Mouse (Mus musculus) forebrain, embryonic 11.5 days (tissue): ENCODE results near the gene Sh2d6. TPM values are rescaled to one million over a fixed set of nuclear protein-coding genes. Genes with fewer than 3 reads are reported as not detected.

ENCODE experiments used
- ATAC-seq: fragments of 200-750 bp; cut with Nextera tagmentation; replicated peaks from 2 replicates; pipeline ENCODE4 v1.8.0; 2017; ENCODE audit warnings: moderate TSS enrichment; ENCODE audit not compliant: low FRiP score
- DNase-seq: peaks from one replicate; pipeline ENCODE4 v3.0.0-alpha.2; 2017; ENCODE audit warnings: low spot score
- H3K27ac ChIP-seq: fragments of 300-500 bp; sonication (generic); 2 replicates; pipeline ENCODE4 v1.5.1; 2014; ENCODE audit warnings: low read depth, low read length
- H3K27me3 ChIP-seq: fragments of 300-500 bp; sonication (generic); 2 replicates; pipeline ENCODE4 v1.6.1; 2014; ENCODE audit warnings: mild to moderate bottlenecking, low read length, mixed read lengths; ENCODE audit not compliant: control insufficient read depth, insufficient read depth
- H3K36me3 ChIP-seq: fragments of 300-500 bp; sonication (generic); 2 replicates; pipeline ENCODE4 v1.6.1; 2014; ENCODE audit warnings: mild to moderate bottlenecking, low read length, moderate library complexity, mixed read lengths; ENCODE audit not compliant: control insufficient read depth, insufficient read depth
- H3K4me1 ChIP-seq: fragments of 300-500 bp; sonication (generic); replicated peaks from 2 replicates; pipeline ENCODE4 v1.6.1; 2014; ENCODE audit warnings: low read length, mixed read lengths; ENCODE audit not compliant: control insufficient read depth, insufficient read depth
- H3K4me2 ChIP-seq: fragments of 300-500 bp; sonication (generic); 2 replicates; pipeline ENCODE4 v1.6.1; 2014; ENCODE audit warnings: low read depth, mild to moderate bottlenecking, low read length, moderate library complexity, mixed read lengths; ENCODE audit not compliant: severe bottlenecking
- H3K4me3 ChIP-seq: fragments of 300-500 bp; sonication (generic); 2 replicates; pipeline ENCODE4 v1.5.1; 2014; ENCODE audit warnings: low read depth, low read length
- H3K9ac ChIP-seq: fragments of 300-500 bp; sonication (generic); 2 replicates; pipeline ENCODE4 v1.6.1; 2014; ENCODE audit warnings: low read length
- H3K9me3 ChIP-seq: fragments of 300-500 bp; sonication (generic); 2 replicates; pipeline ENCODE4 v1.6.1; 2016; ENCODE audit warnings: low read length, mixed read lengths; ENCODE audit not compliant: control insufficient read depth
- WGBS: fragments of 180-500 bp; shearing (Covaris S2); extraction: QIAGEN DNeasy Blood & Tissue Kit; methylation state at CpG from one replicate; pipeline ENCODE4 v1.1.7; 2014; 5-methylcytosine and 5-hydroxymethylcytosine counted together
- polyA plus RNA-seq: library from polyadenylated mRNA; unstranded; fragments of >200 nt; fragmentation: Nextera tagmentation; extraction: Ambion mirVana; gene quantifications from 2 replicates; pipeline ENCODE4 v1.2.1, GENCODE M21; 2014

Gene Sh2d6
- polyA plus RNA-seq, 1 experiment from 2014 or later, result 0.51 TPM

GRCm38 (mm10) chr6:72553079-72553412 lies 31.5 kb upstream of the Sh2d6 start:
- H3K4me1 ChIP-seq, result no peaks in the 10 kb centered on the region; the same call in 1 of the 2 replicates
- no peak overlapping the region for H3K27ac ChIP-seq
- no peaks in the 10 kb centered on the region for H3K27me3 ChIP-seq
- no peaks in the 10 kb centered on the region for H3K9me3 ChIP-seq
- H3K36me3 ChIP-seq, result no peaks in the 10 kb centered on the region
- H3K9ac ChIP-seq, result peak overlapping the region; percentile 60
- ATAC-seq, result no peak
- DNase-seq, result no peak
- H3K4me3 ChIP-seq, result peak overlapping the region; percentile 18
- 21% methylated on average over 8 of the region's 8 CpGs for WGBS
- peak overlapping the region; percentile 66 for H3K4me2 ChIP-seq

GRCm38 (mm10) chr6:72552171-72553078 lies 30.9 kb upstream of the Sh2d6 start:
- peak overlapping the region; percentile 42; the same call in 1 of the 2 replicates for H3K27ac ChIP-seq
- DNase-seq (peak; percentile 77), ATAC-seq (peak; percentile 87)
- H3K27me3 ChIP-seq, result no peaks in the 10 kb centered on the region
- H3K9me3 ChIP-seq, result no peaks in the 10 kb centered on the region
- H3K9ac ChIP-seq, result peak overlapping the region; percentile 60
- WGBS, result 19% methylated on average over 27 of the region's 27 CpGs
- no peaks in the 10 kb centered on the region; the same call in 1 of the 2 replicates for H3K4me1 ChIP-seq
- peak overlapping the region; percentile 66 for H3K4me2 ChIP-seq
- no peaks in the 10 kb centered on the region for H3K36me3 ChIP-seq
- H3K4me3 ChIP-seq, result peak overlapping the region; percentile 18

- Histone ChIP-seq H3K36me3 (no peaks in the 10 kb centered on the region), H3K4me1 (no peaks in the 10 kb centered on the region; the same call in 1 of the 2 replicates), H3K9ac (no peak overlapping the region), H3K27me3 (no peaks in the 10 kb centered on the region), H3K27ac (no peak overlapping the region), H3K4me2 (no peak overlapping the region), H3K9me3 (no peaks in the 10 kb centered on the region), H3K4me3 (no peak overlapping the region)
- no peak for ATAC-seq
- WGBS, result 83% methylated on average over 10 of the region's 10 CpGs
- no peak for DNase-seq
Observed at GRCm38 (mm10) chr6:72550503-72551100, 29.1 kb upstream of the Sh2d6 start.

- 59% methylated on average over 6 of the region's 6 CpGs for WGBS
Observed at GRCm38 (mm10) chr6:72550025-72550424, 28.5 kb upstream of the Sh2d6 start.

GRCm38 (mm10) chr6:72549041-72549580 lies 27.6 kb upstream of the Sh2d6 start:
- Histone ChIP-seq H3K4me3 (no peak overlapping the region), H3K27me3 (no peaks in the 10 kb centered on the region), H3K4me2 (no peak overlapping the region), H3K27ac (no peak overlapping the region), H3K9ac (no peak overlapping the region), H3K4me1 (peaks cover 2% of the 10 kb centered on the region; the same call in 1 of the 2 replicates), H3K36me3 (no peaks in the 10 kb centered on the region), H3K9me3 (no peaks in the 10 kb centered on the region)
- DNase-seq (no peak), ATAC-seq (no peak)
- 76% methylated on average over 9 of the region's 9 CpGs for WGBS

More at GRCm38 (mm10) chr6:72550025-72550424, 28.5 kb upstream of the Sh2d6 start:
- Histone ChIP-seq H3K27me3 (no peaks in the 10 kb centered on the region), H3K4me2 (no peak overlapping the region), H3K27ac (no peak overlapping the region), H3K4me1 (no peaks in the 10 kb centered on the region; the same call in 1 of the 2 replicates), H3K4me3 (no peak overlapping the region), H3K9ac (no peak overlapping the region), H3K36me3 (no peaks in the 10 kb centered on the region), H3K9me3 (no peaks in the 10 kb centered on the region)
- no peak for DNase-seq
- ATAC-seq, result no peak

DNA sequence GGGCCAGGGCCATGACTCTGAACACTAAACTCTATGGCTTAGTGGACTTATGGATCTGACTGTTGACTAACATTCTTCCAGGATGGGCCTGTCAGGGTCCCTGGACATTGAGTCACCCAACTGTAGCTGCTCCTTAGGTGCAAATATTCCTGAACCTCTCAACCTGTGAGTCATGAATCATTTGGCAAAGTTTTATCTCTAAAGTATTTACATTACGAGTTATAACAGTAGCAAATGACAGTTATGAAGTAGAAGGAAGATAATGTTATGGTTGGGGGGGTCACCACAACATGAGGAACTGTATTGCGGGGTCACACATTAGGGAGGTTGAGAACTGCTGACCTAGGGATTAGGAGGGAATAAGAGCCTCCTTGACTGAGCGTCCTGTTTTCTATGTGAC lies 26.4 kb upstream of the Sh2d6 start:
- Histone ChIP-seq H3K27me3 (no peaks in the 10 kb centered on the region), H3K9me3 (no peaks in the 10 kb centered on the region), H3K9ac (no peak overlapping the region), H3K27ac (no peak overlapping the region), H3K4me2 (no peak overlapping the region), H3K36me3 (no peaks in the 10 kb centered on the region), H3K4me3 (no peak overlapping the region), H3K4me1 (peaks cover 2% of the 10 kb centered on the region; the same call in 1 of the 2 replicates)
- WGBS, result 87% methylated on average over 3 of the region's 3 CpGs
- DNase-seq (no peak), ATAC-seq (no peak)

DNA sequence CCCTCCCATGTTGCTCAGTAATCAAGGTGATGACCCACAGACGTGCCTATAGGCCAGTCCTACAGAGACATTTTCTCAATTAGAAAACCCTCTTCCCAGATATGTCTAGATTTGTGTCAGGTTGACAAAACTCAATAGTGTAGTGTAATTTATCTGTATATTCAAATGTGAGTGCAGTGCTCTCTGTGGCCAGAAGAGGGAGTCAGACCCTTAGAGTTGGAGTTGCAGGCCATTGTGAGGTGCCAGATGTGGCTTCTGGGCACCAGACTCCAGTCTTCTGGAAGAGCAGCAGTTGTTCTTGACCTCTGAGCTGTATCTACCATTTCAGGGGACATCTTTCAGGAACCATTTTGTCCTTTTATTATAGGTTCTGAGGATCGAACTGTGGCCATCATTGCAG lies 25.6 kb upstream of the Sh2d6 start:
- DNase-seq (no peak), ATAC-seq (no peak)
- no peaks in the 10 kb centered on the region for H3K9me3 ChIP-seq
- H3K36me3 ChIP-seq, result no peaks in the 10 kb centered on the region
- H3K27ac ChIP-seq, result no peak overlapping the region
- 88% methylated on average over 2 of the region's 2 CpGs for WGBS
- H3K27me3 ChIP-seq, result no peaks in the 10 kb centered on the region
- H3K4me1 ChIP-seq, result peaks cover 2% of the 10 kb centered on the region; the same call in 1 of the 2 replicates
- H3K4me2 ChIP-seq, result no peak overlapping the region
- H3K9ac ChIP-seq, result no peak overlapping the region
- H3K4me3 ChIP-seq, result no peak overlapping the region

DNA sequence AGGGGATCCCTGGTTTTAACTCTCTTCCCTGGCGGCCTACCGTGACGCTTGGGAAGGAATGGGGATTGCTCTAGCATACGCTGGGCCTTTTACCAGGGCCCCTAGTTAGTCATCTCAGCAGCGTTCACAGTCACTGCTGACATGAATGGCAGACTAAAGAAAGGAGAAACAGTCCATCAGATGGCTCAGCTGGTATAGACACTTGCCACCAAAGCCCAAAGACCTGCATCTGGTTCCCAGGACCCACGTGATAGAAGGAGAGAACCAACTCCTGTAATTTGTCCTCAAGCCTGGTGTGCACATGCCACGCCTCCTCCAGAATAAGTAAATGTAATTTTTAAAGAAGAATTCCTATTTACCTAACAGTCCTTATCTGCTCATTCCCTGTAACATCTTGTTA lies 23.9 kb upstream of the Sh2d6 start:
- Histone ChIP-seq H3K4me1 (peaks cover 2% of the 10 kb centered on the region; the same call in 1 of the 2 replicates), H3K27ac (no peak overlapping the region), H3K4me2 (no peak overlapping the region), H3K9me3 (no peaks in the 10 kb centered on the region), H3K4me3 (no peak overlapping the region), H3K27me3 (no peaks in the 10 kb centered on the region), H3K36me3 (no peaks in the 10 kb centered on the region), H3K9ac (no peak overlapping the region)
- no peak for ATAC-seq
- 52% methylated on average over 7 of the region's 7 CpGs for WGBS
- no peak for DNase-seq
